Comparison of ENCODE assay signal across 8 mouse cellular contexts in genomic region chr10:86684797-86685178, GRCm38 (mm10). TPM values are rescaled to one million over a fixed set of nuclear protein-coding genes. Genes with fewer than 3 reads are reported as not detected.
DNase-seq lines count a peak whose midpoint lies in the region; ATAC-seq and TF ChIP-seq lines count a peak whose summit lies in the region.
"Not testable (repeated sequence)": the region's sequence is repeated elsewhere in the genome, so short reads cannot be mapped to it uniquely, and the experiment has no call there.

No protein-coding gene starts in this region.

- not testable (repeated sequence) for H3K4me1 ChIP-seq in ES-Bruce4 (ENCODE audit: control insufficient read depth, insufficient read depth, low read length); embryonic facial prominence, embryonic 11.5 days (ENCODE audit: control insufficient read depth, insufficient read depth, low read length); hindbrain, embryonic 13.5 days (replicated peaks); kidney, postnatal 0 days (replicated peaks; ENCODE audit: insufficient read depth, low read length); liver, embryonic 15.5 days (replicated peaks); midbrain, embryonic 14.5 days (ENCODE audit: control insufficient read depth, insufficient read depth, low read length); stomach, embryonic 15.5 days

- not testable (repeated sequence) for H3K9me3 ChIP-seq in ES-Bruce4 (replicated peaks; ENCODE audit: control insufficient read depth, insufficient read depth, low read length, poor library complexity, severe bottlenecking); embryonic facial prominence, embryonic 11.5 days (replicated peaks; ENCODE audit: control insufficient read depth, low read length); hindbrain, embryonic 13.5 days; kidney, postnatal 0 days (replicated peaks; ENCODE audit: low read length); liver, embryonic 15.5 days (replicated peaks); midbrain, embryonic 14.5 days (ENCODE audit: control insufficient read depth, low read length); stomach, embryonic 15.5 days

- not testable (repeated sequence) for H3K4me3 ChIP-seq in ES-Bruce4 (ENCODE audit: low read depth, low read length); embryonic facial prominence, embryonic 11.5 days (ENCODE audit: low read depth, low read length)
- H3K4me3 ChIP-seq in gastrocnemius, adult 2 months, result peak overlapping the region; percentile 91
- H3K4me3 ChIP-seq in hindbrain, embryonic 13.5 days, result peak overlapping the region; percentile 76
- peak overlapping the region; percentile 60 for H3K4me3 ChIP-seq in kidney, postnatal 0 days (replicated peaks; ENCODE audit: low read depth, low read length)
- peak overlapping the region; percentile 74 for H3K4me3 ChIP-seq in liver, embryonic 15.5 days (replicated peaks)
- peak overlapping the region; percentile 65 for H3K4me3 ChIP-seq in midbrain, embryonic 14.5 days (replicated peaks; ENCODE audit: low read depth, low read length)
- H3K4me3 ChIP-seq in stomach, embryonic 15.5 days (replicated peaks), result peak overlapping the region; percentile 74

- not testable (repeated sequence) for H3K4me2 ChIP-seq in embryonic facial prominence, embryonic 11.5 days (ENCODE audit: low read depth, low read length)
- peak overlapping the region; percentile 73 for H3K4me2 ChIP-seq in hindbrain, embryonic 13.5 days
- peak overlapping the region; percentile 80; the same call in 1 of the 2 replicates for H3K4me2 ChIP-seq in kidney, postnatal 0 days (ENCODE audit: low read length)
- peak overlapping the region; percentile 87 for H3K4me2 ChIP-seq in liver, embryonic 15.5 days
- peak overlapping the region; percentile 64 for H3K4me2 ChIP-seq in midbrain, embryonic 14.5 days (ENCODE audit: low read length)
- peak overlapping the region; percentile 76 for H3K4me2 ChIP-seq in stomach, embryonic 15.5 days

- intact Hi-C loops in gastrocnemius, adult 2 months (cut with DNase I), result not testable (repeated sequence)

- H3K27ac ChIP-seq in ES-Bruce4 (ENCODE audit: insufficient read depth, low read length); embryonic facial prominence, embryonic 11.5 days (replicated peaks; ENCODE audit: low read depth, low read length); kidney, postnatal 0 days; liver, embryonic 15.5 days (replicated peaks); midbrain, embryonic 14.5 days (replicated peaks; ENCODE audit: low read depth, low read length); stomach, embryonic 15.5 days: not testable (repeated sequence)
- peak overlapping the region; percentile 94 for H3K27ac ChIP-seq in gastrocnemius, adult 2 months
- peak overlapping the region; percentile 85; the same call in 1 of the 2 replicates for H3K27ac ChIP-seq in hindbrain, embryonic 13.5 days

- H3K36me3 ChIP-seq in ES-Bruce4 (ENCODE audit: control insufficient read depth, insufficient read depth, low read length, poor library complexity, severe bottlenecking); embryonic facial prominence, embryonic 11.5 days (replicated peaks; ENCODE audit: control insufficient read depth, insufficient read depth, low read depth, low read length); hindbrain, embryonic 13.5 days; kidney, postnatal 0 days (ENCODE audit: insufficient read depth, low read length); liver, embryonic 15.5 days (replicated peaks); midbrain, embryonic 14.5 days (ENCODE audit: control insufficient read depth, insufficient read depth, low read length); stomach, embryonic 15.5 days: not testable (repeated sequence)

- ATAC-seq in embryonic facial prominence, embryonic 11.5 days (replicated peaks; ENCODE audit: insufficient number of reproducible peaks, low FRiP score, low TSS enrichment, low read depth), result peak; percentile 49; the same call in 1 of the 2 replicates
- ATAC-seq in hindbrain, embryonic 13.5 days (ENCODE audit: low FRiP score), result peak; percentile 70
- ATAC-seq in kidney, postnatal 0 days (replicated peaks; ENCODE audit: low FRiP score, low read depth); liver, embryonic 15.5 days (ENCODE audit: insufficient read depth); stomach, embryonic 15.5 days (ENCODE audit: insufficient read depth, low FRiP score, low read depth): not testable (repeated sequence)
- peak; percentile 69 for ATAC-seq in midbrain, embryonic 14.5 days (ENCODE audit: low FRiP score, low TSS enrichment)

- not testable (repeated sequence) for TF ChIP-seq EP300 in ES-Bruce4 (IDR thresholded peaks at IDR 0.05; ENCODE audit: insufficient read depth, low read depth, low read length)

- not testable (repeated sequence) for DNase-seq in embryonic facial prominence, embryonic 11.5 days (ENCODE audit: low spot score); gastrocnemius, adult 2 months; kidney, postnatal 0 days (ENCODE audit: low spot score); midbrain, embryonic 14.5 days

- H3K9ac ChIP-seq in ES-Bruce4 (ENCODE audit: low read depth, poor library complexity, severe bottlenecking), result peak overlapping the region; percentile 82
- not testable (repeated sequence) for H3K9ac ChIP-seq in embryonic facial prominence, embryonic 11.5 days (replicated peaks; ENCODE audit: low read length); hindbrain, embryonic 13.5 days; kidney, postnatal 0 days (ENCODE audit: low read depth, low read length); liver, embryonic 15.5 days; stomach, embryonic 15.5 days
- H3K9ac ChIP-seq in midbrain, embryonic 14.5 days (replicated peaks; ENCODE audit: low read length), result peak overlapping the region; percentile 87; the same call in 1 of the 2 replicates

- 38% methylated on average over 2 of the region's 2 CpGs for WGBS in embryonic facial prominence, embryonic 11.5 days
- 34% methylated on average over 2 of the region's 2 CpGs for WGBS in hindbrain, embryonic 13.5 days
- 38% methylated on average over 2 of the region's 2 CpGs for WGBS in kidney, postnatal 0 days
- 28% methylated on average over 2 of the region's 2 CpGs for WGBS in liver, embryonic 15.5 days (ENCODE audit: insufficient replicate concordance)
- WGBS in midbrain, embryonic 14.5 days, result 22% methylated on average over 2 of the region's 2 CpGs
- 34% methylated on average over 2 of the region's 2 CpGs for WGBS in stomach, embryonic 15.5 days

- TF ChIP-seq CTCF in ES-Bruce4 (IDR thresholded peaks at IDR 0.05; ENCODE audit: low read depth, low read length); gastrocnemius, adult 2 months (IDR thresholded peaks at IDR 0.05); kidney, postnatal 0 days (IDR thresholded peaks at IDR 0.05; ENCODE audit: low read depth): not testable (repeated sequence)

- not testable (repeated sequence) for TF ChIP-seq POLR2A in ES-Bruce4 (IDR thresholded peaks at IDR 0.05; ENCODE audit: insufficient read depth, low read length)

- not testable (repeated sequence) for H3K27me3 ChIP-seq in ES-Bruce4 (ENCODE audit: control insufficient read depth, insufficient read depth, low read length, poor library complexity, severe bottlenecking); embryonic facial prominence, embryonic 11.5 days (ENCODE audit: control insufficient read depth, insufficient read depth, low read length); hindbrain, embryonic 13.5 days; kidney, postnatal 0 days (ENCODE audit: insufficient read depth, low read length); liver, embryonic 15.5 days; midbrain, embryonic 14.5 days (ENCODE audit: control insufficient read depth, insufficient read depth, low read length); stomach, embryonic 15.5 days (replicated peaks)

RNA-seq across cellular contexts. Expression of gene Hsp90b1, which starts 20.5 kb away (rescaled TPM):
- polyA plus RNA-seq in ES-Bruce4 (2011; ENCODE audit: insufficient read depth, insufficient read length, low read depth, missing spikeins), result 1,047 and 1,340 TPM in 2 replicates
- polyA plus RNA-seq in embryonic facial prominence, embryonic 11.5 days (2014; fragmentation: Nextera tagmentation; extraction: Ambion mirVana), result 577 and 673 TPM in 2 replicates
- total RNA-seq in gastrocnemius, adult 2 months (2021), result 100 to 1,000 TPM; 108 to 149 TPM
- polyA plus RNA-seq in hindbrain, embryonic 13.5 days (2015; fragmentation: Nextera tagmentation; extraction: Ambion mirVana), result 342 and 354 TPM in 2 replicates
- polyA plus RNA-seq in kidney, postnatal 0 days (2015; fragmentation: Nextera tagmentation; extraction: Ambion mirVana), result 589 and 663 TPM in 2 replicates
- polyA plus RNA-seq in liver, embryonic 15.5 days (2015; fragmentation: Nextera tagmentation; extraction: Ambion mirVana), result 273 and 302 TPM in 2 replicates
- polyA plus RNA-seq in midbrain, embryonic 14.5 days (2014; fragmentation: Nextera tagmentation; extraction: Ambion mirVana), result 176 and 242 TPM in 2 replicates
- 662 and 751 TPM in 2 replicates for polyA plus RNA-seq in stomach, embryonic 15.5 days (2015; fragmentation: Nextera tagmentation; extraction: Ambion mirVana)

RNA-seq across cellular contexts. Expression of gene Ttc41, which starts 20.8 kb away (rescaled TPM):
- polyA plus RNA-seq in ES-Bruce4 (2011; ENCODE audit: insufficient read depth, insufficient read length, low read depth, missing spikeins), result 2.7 and 3.5 TPM in 2 replicates
- 1.6 and 2.0 TPM in 2 replicates for polyA plus RNA-seq in embryonic facial prominence, embryonic 11.5 days (2014; fragmentation: Nextera tagmentation; extraction: Ambion mirVana)
- total RNA-seq in gastrocnemius, adult 2 months (2021), result 1 to 10 TPM; 2.3 to 2.5 TPM
- polyA plus RNA-seq in hindbrain, embryonic 13.5 days (2015; fragmentation: Nextera tagmentation; extraction: Ambion mirVana), result 3.1 and 3.2 TPM in 2 replicates
- 0.87 and 1.3 TPM in 2 replicates for polyA plus RNA-seq in kidney, postnatal 0 days (2015; fragmentation: Nextera tagmentation; extraction: Ambion mirVana)
- polyA plus RNA-seq in liver, embryonic 15.5 days (2015; fragmentation: Nextera tagmentation; extraction: Ambion mirVana), result 0.53 and 0.59 TPM in 2 replicates
- 0.61 and 2.5 TPM in 2 replicates for polyA plus RNA-seq in midbrain, embryonic 14.5 days (2014; fragmentation: Nextera tagmentation; extraction: Ambion mirVana)
- polyA plus RNA-seq in stomach, embryonic 15.5 days (2015; fragmentation: Nextera tagmentation; extraction: Ambion mirVana), result 1.6 and 1.7 TPM in 2 replicates
